Mouse (Mus musculus): Measurements from ENCODE around the gene Dnah17.

DNA sequence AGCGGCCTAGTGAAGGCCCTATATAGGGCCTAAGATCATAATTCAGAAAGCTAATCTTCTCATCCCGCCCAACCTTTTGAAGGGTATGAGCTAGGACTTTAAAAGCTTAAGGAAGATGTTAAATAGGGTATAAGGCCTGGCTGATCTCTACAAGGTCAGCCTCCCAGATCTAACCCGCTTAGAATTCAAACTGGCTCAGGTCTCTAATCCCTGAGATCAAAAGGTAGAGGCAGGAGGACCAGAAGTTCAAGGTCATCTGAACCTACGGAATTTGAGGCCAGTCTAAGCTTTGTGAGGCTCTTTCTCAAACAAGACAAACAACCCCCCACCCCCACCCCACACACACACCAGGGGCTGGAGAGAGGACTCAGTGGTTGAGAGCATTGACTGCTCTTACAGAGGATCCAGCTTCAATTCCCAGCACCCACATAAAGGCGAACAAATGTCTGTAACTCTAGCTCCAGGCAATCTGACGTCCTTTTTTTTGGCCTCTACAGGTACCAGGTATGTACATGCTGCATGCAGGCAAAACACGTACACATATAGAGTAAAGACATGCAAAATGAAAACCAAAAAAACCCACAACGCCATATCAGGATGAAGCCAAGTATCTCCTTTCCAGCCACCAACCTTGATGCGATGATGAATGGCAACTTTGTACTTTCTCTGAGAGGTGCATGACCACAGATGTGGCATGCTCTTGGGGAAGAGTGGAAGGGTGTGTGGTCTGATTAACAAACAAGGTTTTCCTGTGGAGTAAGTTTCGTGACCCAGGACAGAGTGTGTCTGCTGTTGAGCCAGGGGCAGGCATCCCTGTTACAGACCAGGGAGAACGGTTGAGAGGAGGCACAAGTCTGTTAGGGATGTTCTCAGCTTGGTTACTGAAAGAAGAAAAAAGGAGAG lies 157.5 kb downstream of the Dnah17 start:
- TF ChIP-seq CTCF (IDR thresholded peaks at IDR 0.05): no peak
- TF ChIP-seq EP300 (IDR thresholded peaks at IDR 0.05): no peak
